Mouse (Mus musculus) NIH3T3 (cell line): ENCODE measurements at regions not wholly inside any gene's neighbourhood (a gene's known extent, or its start where the extent isn't known, plus 50 kb on each side); places are given as distances from the start of the nearest gene placed in this dataset.
A peak's percentile ranks its signal among the peaks of the same experiment; 100 is the strongest.
"Not testable (repeated sequence)": the region's sequence is repeated elsewhere in the genome, so short reads cannot be mapped to it uniquely, and the experiment has no call there.

Experiments used
- DNase-seq: peaks from one replicate; pipeline ENCODE4 v3.0.0-alpha.2; 2012; ENCODE audit warnings: low read depth

GRCm38 (mm10) chr3:130828346-130828745, 98.1 kb upstream of the Rpl34 start:
- DNase-seq, result peak; percentile 12

DNA sequence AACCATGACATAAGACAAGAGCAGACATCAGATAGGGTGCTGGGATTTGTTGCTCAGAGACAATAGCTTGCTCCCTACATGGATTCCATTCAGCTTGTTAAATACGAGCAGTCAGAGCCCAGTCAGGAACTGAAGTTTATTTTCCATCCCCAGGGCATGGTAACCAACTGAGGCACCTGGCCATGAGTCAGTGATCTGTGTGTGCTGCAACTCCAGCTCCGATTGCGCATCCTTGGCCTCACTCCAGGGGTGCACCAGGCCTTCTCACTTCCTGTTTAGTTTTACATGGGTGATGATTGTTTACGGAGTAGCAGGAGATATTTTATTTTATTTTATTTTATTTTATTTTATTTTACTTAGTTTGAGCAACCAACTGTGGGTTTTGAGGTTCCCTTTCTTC, 97.7 kb upstream of the Rpl34 start:
- peak; percentile 73 for DNase-seq

GRCm38 (mm10) chr3:130827021-130827420, 96.8 kb upstream of the Rpl34 start:
- no peak for DNase-seq

- DNase-seq, result no peak
These were observed 89.6 kb upstream of the Rpl34 start for GRCm38 (mm10) chr3:130819837-130820098.

- no peak for DNase-seq
These were observed 89.0 kb upstream of the Rpl34 start for GRCm38 (mm10) chr3:130819031-130819836.

GRCm38 (mm10) chr3:130818467-130819030, 88.4 kb upstream of the Rpl34 start:
- peak; percentile 94 for DNase-seq

GRCm38 (mm10) chr3:130809696-130810665, 79.8 kb upstream of the Rpl34 start:
- no peak for DNase-seq

GRCm38 (mm10) chr3:130805345-130805744, 75.1 kb upstream of the Rpl34 start:
- DNase-seq, result no peak

DNA sequence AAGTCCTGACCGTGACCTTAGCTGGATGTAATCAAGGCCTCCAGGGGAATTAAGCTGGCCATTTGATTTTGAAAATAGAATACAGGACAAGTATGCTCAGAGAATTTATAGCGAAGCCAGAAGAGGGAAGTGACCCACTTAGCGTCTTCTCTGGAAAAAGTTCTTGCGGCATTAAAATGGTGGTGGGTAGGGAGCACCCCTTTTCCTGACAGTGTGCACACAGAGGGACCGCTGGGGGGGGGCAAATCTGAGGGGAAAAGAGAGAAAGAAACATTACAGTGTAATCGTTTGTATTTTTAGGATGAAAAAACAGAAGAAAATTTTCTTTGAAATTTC, 74.1 kb upstream of the Rpl34 start:
- no peak for DNase-seq

DNA sequence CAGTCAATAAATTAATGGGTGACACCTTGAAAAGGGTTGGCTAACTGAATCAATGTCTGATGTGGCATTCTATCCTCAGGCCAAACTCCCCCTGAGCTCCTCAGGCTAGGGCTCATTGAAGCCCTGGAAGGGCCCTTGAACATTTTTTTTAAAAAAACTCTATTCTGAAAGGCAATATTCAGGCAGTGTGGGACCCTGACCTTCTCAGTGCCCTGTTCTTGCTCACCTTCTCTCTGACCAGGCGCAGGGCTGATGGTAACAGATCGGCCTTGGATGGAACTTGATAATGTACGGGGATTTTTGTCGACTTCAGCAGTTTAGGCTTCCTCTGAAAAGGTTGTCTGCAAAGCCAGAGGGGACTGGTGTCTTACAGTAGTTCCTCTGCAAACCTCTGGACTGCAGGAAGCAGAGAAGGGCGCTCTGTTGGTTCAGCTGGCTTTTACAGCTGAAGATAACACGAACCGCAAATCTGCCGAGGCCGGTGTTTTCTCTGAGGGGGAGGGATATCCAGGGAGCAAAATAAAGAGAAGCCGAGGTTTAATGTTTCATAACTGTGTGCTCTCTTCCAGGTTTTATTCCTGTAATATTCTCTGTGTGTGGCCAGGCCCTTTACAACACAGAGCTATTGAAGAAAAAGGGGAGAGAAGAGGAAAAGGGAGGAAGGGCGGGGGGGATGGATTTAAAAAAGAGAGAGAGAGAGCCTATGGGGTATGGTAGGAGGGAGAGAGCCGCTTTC, 73.6 kb upstream of the Rpl34 start:
- DNase-seq, result no peak

GRCm38 (mm10) chr3:130800016-130800415, 69.8 kb upstream of the Rpl34 start:
- no peak for DNase-seq

DNA sequence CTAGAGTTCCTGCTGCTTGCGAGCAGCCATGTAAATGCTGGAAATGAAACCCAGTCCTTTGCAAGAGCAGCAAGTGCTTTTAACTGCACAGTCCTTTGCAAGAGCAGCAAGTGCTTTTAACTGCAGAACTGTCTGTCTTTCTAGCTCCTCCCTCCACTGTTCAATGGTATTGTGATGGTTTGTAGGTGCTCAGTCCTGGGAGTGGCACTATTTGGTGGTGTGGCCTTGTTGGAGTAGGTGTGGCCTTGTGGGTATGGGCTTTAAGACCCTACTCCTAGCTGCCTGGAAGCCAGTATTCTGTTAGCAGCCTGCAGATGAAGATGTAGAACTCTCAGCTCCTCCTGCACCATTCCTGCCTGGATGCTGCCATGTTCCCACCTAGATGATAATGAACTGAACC, 67.8 kb upstream of the Rpl34 start:
- not testable (repeated sequence) for DNase-seq

DNA sequence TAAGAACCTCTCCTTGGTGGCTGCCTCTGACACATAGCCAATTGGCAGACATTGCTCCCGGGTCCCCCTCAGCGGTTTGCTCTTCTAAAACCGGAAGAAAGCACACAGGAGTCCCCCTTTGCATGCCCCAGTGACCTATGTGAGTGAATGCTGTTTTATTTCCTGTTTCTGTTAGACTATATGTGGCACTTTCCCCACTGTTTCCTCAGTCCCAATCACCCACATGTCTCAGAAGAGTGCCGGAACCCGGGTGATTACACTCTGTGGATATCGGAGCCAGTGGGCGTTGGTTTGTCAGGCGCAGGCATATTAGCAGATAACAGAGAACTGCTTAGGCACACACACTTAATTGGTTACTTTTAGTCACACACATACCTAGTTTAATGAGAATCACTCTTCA, 66.3 kb upstream of the Rpl34 start:
- DNase-seq, result no peak

DNA sequence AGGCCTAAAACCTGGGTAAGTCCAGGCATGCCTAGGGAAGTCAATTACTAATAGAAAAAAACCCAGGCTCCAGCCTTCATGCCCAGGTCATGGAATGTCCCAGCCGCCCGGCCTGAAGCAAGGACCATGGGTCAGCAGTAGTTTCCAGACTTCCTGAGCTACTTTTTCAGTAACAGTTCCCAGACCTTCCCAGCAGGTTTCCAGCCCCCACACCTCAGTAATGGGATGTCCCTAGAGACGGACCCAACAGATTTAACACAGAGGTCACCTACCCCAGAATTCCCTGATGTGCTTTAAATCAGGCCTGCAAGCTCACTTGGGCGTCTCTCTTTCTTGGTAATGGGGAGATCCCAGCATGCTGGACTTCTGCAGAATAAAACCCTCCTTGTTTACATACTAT, 65.2 kb upstream of the Rpl34 start:
- no peak for DNase-seq

DNA sequence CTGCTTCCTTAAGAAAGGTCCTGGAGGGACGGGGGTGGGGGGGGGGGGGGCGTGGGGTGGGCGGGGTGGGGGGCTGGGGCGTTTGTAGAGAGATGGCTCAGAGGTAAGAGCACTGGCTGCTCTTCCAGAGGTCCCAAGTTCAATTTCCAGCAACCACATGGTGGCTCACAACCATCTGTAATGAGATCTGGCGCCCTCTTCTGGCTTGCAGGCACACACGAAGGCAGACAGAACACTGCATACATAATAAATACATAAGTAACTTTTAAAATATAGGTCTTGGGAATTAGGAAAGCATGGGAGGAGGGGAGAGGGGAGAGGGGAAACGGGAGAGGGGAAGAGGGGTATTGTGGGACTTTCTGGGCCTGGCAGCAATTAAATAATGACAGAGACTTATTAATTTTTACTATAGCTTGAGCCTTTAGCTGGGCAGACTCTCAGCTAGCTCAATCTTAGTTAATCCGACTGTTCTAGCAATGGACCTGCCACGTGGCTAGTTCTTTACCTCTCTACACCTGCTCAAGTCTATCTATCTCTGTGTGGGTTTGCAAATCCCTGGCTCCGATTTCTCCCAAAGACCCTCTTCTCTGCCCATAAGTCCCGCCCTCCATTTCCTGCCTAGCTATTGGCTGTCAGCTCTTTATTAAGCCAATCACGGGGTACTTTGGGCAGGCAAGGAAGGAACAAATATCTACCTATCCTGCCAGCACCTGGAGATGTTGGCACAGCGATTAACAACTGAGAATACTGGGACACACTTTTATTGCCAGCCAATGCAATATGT, 64.1 kb upstream of the Rpl34 start:
- DNase-seq, result no peak

- no peak for DNase-seq
These were observed 50.6 kb upstream of the Rpl34 start for GRCm38 (mm10) chr3:130780706-130781240.
